Mouse (Mus musculus): ENCODE data around the gene Cryba4.

DNA sequence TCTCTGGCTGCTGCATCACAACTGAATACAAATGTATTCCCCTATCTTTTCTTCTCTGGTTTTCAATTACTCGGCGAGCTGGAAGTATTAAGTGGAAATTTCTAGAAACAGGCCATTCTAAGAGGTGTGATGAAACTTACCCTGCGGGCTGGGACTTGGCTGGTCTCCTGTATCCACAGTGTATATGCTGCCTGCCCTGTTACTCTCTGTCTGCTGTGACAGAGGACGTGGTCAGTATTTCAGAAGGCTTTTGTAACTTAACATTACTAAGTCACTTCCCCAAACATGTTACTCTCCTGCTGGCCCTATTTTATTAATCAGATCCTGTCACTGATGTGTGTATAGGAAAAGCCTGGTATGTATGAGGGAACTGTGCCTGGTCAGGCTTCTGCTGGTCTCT, 29.4 kb upstream of the Cryba4 start:
- TF ChIP-seq POLR2A (IDR thresholded peaks at IDR 0.05; ENCODE audit: low read depth, low read length) (no peak), SIN3A (IDR thresholded peaks at IDR 0.05; ENCODE audit: low read length) (no peak), CTCF (conservative IDR thresholded peaks at IDR 0.05 in 1 of 2, IDR thresholded peaks at IDR 0.05 in 1 of 2; ENCODE audit: low read depth in 2 of 2, low read length in 2 of 2) (no peak), MYC (IDR thresholded peaks at IDR 0.05; ENCODE audit: low read depth, low read length) (no peak), TCF12 (IDR thresholded peaks at IDR 0.05; ENCODE audit: low read depth, low read length) (no peak), BHLHE40 (IDR thresholded peaks at IDR 0.05; ENCODE audit: low read depth, low read length) (no peak), NRF1 (IDR thresholded peaks at IDR 0.05; ENCODE audit: low read depth, low read length) (no peak)
